Mouse (Mus musculus) kidney, postnatal 10 days (tissue): ENCODE results near the gene Ripor3.

Source experiments
- DNase-seq: peaks from one replicate; pipeline ENCODE4 v3.0.0; 2021; ENCODE audit warnings: mixed read lengths

Ripor3 gene

DNA sequence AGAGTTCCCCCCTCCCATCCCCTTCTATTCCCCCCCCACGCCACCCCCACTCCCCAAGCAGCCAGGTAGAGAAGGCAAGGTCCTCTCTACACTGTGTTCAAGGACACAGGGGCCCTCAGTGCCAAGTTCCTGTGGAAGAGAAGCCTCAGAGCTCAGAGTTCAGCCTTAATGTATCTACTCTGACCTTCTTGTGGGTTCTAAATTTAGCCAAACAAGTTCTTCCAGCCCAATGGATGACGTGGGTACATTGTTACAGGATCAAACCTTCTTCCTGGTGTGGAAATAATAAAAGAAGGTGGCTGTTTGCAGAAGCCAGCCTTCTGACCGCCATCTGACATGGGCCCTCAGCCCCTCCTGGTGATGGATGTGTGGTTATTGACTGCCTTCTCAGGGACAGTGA is 16.0 kb upstream of the Ripor3 start:
- no peak for DNase-seq

- peak; percentile 60 for DNase-seq
Measured at GRCm38 (mm10) chr2:168025882-168026281, 15.5 kb upstream of the Ripor3 start.

GRCm38 (mm10) chr2:168025174-168025573 is 14.8 kb upstream of the Ripor3 start:
- DNase-seq = peak; percentile 89

GRCm38 (mm10) chr2:168023763-168024402 is 13.5 kb upstream of the Ripor3 start:
- no peak for DNase-seq

GRCm38 (mm10) chr2:168019201-168019715 is 8.8 kb upstream of the Ripor3 start:
- peak; percentile 86 for DNase-seq

DNA sequence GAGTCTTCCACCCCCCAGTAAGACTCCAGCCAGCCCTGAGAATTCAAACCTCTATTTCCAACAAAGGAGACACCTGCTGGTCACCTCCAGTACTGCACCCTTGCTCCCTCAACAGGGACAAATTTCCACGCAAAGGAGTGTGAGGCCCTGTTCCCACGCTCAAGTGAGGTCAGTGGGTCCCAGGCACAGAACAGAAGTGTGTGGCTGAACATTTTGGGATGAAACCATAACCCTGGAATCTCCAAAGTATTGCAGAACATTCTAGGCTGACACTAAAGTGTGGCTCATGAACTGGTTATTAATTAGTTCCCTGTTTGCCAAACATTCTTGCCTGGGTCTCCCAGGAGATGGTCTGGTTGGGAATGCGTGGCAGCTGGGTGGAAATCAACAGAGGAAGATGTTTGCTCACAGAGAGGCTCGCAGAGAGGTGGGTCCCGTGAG is 6.6 kb upstream of the Ripor3 start:
- peak; percentile 91 for DNase-seq

- no peak for DNase-seq
Measured at GRCm38 (mm10) chr2:168010893-168011292, 475 bp upstream of the Ripor3 start.

DNA sequence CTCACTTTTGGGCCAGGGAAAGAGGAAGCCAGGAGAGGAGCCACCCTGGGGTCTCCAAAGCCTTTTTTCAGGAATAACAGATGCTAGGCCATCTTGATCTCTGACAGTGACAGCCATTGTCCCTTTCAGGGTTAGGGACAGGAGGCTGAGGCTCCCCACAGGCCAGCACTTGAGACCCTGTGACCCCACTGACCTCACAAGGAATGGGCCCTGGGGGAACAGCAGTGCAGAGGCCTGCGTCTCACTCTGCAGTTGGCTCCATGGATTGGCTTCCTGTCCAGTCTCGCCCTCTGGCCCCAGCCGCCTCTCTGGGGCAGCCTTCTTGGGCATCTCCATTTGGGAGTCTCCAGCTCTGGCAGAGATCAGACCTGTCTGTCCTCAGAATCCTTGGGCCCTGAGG is 2.3 kb downstream of the Ripor3 start:
- no peak for DNase-seq

DNA sequence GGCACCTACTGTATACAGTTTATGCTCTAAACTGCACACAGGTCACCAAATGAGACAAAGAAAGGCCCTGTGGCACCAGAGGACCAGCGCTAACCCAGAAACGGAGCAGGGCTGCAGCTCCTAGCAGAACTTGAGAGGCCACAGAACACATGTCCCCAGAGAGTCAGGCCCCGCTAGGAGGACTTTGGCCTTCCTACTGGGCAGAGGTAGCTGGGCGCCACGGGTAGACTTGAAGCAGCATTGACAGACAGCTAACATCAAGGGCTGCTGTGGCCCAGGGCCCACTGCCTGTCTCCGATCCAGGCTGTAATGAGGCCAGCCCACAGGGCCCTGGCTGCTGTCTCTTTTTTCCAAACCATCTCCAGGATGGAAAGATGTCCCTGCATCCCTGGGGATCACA is 3.9 kb downstream of the Ripor3 start:
- DNase-seq = peak; percentile 56

- DNase-seq = peak; percentile 59
Measured at GRCm38 (mm10) chr2:168005616-168006015, 4.8 kb downstream of the Ripor3 start.

DNA sequence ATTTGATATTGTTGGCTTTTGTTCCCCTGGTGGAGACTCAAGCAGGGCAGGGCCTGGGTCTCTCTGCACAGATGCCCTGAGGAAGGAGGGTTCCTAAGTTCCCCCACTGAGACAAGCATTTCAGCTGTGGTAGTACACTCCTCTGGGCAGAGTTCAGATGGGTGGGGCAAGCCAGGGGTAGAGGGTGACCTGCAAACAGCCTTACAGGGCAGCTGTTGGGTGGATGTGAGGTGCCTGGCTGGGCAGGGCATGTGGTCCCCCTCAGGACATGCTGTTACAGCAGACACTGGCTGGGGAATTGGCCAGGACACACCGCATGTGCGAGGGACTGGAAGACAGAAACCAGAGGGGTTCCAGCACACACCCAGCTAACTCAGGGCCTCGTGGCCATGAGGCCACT is 5.4 kb downstream of the Ripor3 start:
- DNase-seq = peak; percentile 52

DNA sequence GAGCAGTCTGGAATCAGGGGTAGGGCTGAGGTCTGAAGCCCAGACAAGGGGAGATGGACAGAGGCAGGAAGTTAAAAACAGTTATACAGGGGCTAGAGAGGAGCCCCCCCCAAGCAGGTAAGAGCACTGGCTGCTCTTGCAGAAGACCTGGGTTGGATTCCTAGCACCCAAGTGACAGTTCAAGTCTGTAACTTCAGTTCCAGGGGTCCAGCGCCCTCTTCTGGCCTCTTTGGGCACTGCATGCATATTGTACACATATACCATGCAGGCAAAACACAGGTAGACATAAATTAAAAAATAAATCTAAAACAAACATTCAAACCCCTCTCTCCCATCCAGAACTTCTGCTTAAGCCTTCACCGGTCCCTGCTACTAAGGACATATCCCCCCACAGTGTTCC is 6.0 kb downstream of the Ripor3 start:
- DNase-seq = peak; percentile 52

GRCm38 (mm10) chr2:168003431-168003830 is 7.0 kb downstream of the Ripor3 start:
- DNase-seq = peak; percentile 61

- no peak for DNase-seq
Measured at GRCm38 (mm10) chr2:168002884-168003283, 7.5 kb downstream of the Ripor3 start.

GRCm38 (mm10) chr2:168002188-168002587 is 8.2 kb downstream of the Ripor3 start:
- no peak for DNase-seq

DNA sequence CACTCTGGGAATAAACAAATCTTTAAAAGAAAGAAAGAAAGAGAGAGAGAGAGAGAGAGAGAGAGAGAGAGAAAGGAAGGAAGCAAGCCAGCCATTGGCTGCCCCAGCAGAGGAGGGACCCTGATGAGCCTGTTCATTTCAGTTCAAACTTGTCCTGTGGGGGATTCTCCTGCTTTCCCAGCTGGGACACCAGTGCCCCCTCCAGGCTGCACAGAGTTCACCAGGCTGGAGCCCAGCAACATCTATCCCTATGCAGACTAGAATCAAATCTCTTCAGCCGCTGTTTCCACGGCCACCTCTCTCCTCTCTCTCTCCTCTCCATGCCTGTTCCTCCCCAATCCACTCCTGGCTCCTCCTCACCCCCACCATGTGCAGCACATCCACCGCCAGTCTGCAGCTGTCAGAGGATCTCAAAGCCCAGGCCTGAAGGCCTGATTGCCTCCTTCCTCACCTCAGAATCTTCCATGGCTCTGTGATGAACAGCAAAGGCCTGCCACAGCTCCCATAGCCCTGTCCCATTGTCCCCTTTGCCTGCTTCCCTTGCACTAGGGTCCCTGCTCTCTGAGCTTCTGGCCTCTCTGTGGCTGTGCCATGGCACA is 11.2 kb downstream of the Ripor3 start:
- DNase-seq = no peak

DNA sequence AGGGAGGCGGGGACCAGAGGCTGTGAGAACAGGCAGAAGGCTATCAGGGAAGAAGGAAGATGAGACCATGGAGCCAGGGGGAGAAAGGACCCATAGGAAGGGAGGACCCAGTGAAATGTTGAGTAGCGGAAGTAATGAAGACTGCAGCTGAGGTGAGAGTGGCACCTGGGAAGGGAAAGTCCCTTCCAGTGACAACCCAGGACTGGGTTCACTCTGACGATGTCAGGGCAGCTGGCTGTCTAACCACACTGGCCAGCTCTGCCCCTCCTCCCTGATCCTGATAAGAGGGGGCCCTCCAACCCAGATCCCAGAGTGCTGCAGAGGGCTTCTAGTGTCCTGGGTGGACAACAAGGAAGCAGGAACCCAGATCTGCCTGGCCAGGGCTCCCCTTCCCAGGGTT is 12.9 kb downstream of the Ripor3 start:
- no peak for DNase-seq

GRCm38 (mm10) chr2:167996672-167997215 is 13.7 kb downstream of the Ripor3 start:
- no peak for DNase-seq

GRCm38 (mm10) chr2:167995870-167996635 is 14.4 kb downstream of the Ripor3 start:
- DNase-seq = no peak

DNA sequence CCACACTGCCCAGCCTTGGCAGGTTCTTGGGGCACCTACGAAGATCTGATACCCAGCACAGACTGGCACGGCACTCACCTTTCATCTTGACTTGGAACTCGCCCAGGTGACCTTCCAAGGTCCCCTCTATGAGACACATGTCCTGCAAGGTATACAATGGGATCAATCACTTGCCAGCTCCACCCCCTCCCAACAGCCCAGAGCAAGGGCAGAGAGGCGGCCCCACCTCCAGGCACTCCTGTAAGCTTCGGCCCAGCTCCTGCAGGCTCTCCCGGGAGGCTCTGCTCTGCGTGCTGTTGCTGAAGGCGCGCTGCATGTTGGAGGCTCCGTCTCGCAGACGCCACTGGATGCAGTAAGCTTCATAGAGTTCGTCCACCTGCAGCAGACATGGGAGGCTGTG is 17.2 kb downstream of the Ripor3 start:
- DNase-seq = no peak

DNA sequence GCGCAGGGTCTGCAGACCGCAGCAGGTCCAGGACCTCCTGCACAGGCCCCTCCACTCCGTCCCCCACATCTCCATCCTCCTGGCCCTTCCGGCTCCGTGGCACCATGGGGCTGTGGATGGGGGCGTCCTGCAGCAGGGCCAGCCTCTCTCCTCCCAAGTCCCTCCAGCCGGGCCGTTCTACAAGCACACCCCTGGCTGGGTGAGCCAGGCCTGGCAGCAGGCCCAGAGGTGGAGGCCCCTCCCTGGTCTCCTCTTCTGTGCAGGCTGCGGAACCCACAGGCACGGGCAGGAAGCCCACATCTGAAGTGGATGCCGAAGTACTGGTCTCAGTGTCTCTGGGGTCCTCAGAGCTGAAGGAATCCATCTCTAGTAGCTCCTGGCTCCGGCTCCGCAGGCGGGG is 21.1 kb downstream of the Ripor3 start:
- DNase-seq = peak; percentile 73

DNA sequence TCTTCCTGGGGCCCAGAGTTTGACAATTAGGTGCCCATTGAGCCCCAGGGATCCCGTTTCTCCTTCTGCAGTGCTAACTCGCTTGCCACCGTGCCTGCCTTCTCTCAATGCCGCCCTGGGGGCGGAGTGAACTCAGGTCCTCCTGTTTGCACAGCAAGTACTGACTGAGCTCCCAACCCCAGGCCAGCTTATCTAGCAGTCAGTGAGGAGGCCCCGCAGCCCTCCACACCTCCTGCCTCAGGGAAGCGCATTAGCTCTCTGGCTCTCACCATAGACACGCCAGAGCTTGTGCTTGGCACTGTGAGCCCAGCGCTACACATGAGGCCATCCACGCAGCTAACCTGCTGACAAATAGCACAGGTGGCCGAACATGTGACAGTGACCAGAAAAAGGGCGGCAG is 22.8 kb downstream of the Ripor3 start:
- no peak for DNase-seq

GRCm38 (mm10) chr2:167986762-167987161 is 23.7 kb downstream of the Ripor3 start:
- peak; percentile 81 for DNase-seq

DNA sequence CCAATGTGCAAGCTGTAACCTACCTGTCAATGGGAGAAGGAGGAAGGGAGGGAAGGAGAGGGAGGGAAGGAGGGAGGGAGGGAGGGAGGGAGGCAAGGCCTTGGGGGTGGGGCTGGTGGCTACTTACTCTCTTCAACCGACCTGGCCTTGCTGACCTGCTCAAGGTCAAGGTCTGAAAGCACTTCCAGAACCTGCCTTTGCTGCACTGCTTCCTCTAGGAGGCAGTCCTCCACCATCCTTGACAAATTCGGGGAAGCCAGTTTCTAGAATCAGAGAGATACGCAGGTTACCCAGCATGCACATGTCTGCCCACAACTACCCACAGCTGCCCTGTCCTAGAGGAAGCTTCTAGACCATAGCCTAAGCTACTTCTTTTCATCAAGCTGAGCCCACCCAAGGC is 25.5 kb downstream of the Ripor3 start:
- DNase-seq = no peak
